ENCODE assay signal across 10 mouse cellular contexts in genomic region chr1:141961743-141962142, GRCm38 (mm10).
DNase-seq lines count a peak whose midpoint lies in the region; ATAC-seq lines count a peak whose summit lies in the region.
"Had no signal": no experiment of that assay in that cellular context is flagged by ENCODE, and none has a peak within 500 bp of the region (broad histone marks: within the 10 kb centered on the region; RNA-seq: fewer than 3 reads in every experiment).

No protein-coding gene starts in this region.

- no peak overlapping the region for H3K4me3 ChIP-seq in limb, embryonic 11.5 days (ENCODE audit: low read depth, low read length)
- no peak overlapping the region for H3K4me3 ChIP-seq in limb, embryonic 10.5 days
- H3K4me3 ChIP-seq: heart, embryonic 13.5 days had no signal

- 0% methylated on average over 2 of the region's 2 CpGs for WGBS in limb, embryonic 11.5 days
- whole genome bisulfite sequencing in limb, embryonic 10.5 days, result 1% methylated on average over 2 of the region's 2 CpGs

- no peak overlapping the region for H3K27ac ChIP-seq in limb, embryonic 11.5 days (replicated peaks; ENCODE audit: low read depth, low read length)
- no peak overlapping the region for H3K27ac ChIP-seq in limb, embryonic 10.5 days
- H3K27ac ChIP-seq: heart, embryonic 13.5 days had no signal

- H3K9me3 ChIP-seq in limb, embryonic 11.5 days (ENCODE audit: control insufficient read depth, low read length), result no peaks in the 10 kb centered on the region
- H3K9me3 ChIP-seq in limb, embryonic 10.5 days (replicated peaks), result no peaks in the 10 kb centered on the region

- H3K4me1 ChIP-seq in limb, embryonic 11.5 days (ENCODE audit: control insufficient read depth, insufficient read depth, low read length), result no peaks in the 10 kb centered on the region
- no peaks in the 10 kb centered on the region for H3K4me1 ChIP-seq in limb, embryonic 10.5 days
- H3K4me1 ChIP-seq: heart, embryonic 13.5 days had no signal

- no peak for ATAC-seq in cerebellum, adult (ENCODE audit: insufficient number of reproducible peaks, low FRiP score, low TSS enrichment)
- ATAC-seq in limb, embryonic 11.5 days (ENCODE audit: insufficient number of reproducible peaks, low FRiP score, low TSS enrichment, low read depth), result no peak
- ATAC-seq in CD4-positive, CD25-positive, alpha-beta regulatory T cell, adult 4 months, result peak; percentile 39
- peak; percentile 87; the same call in 1 of the 2 replicates for ATAC-seq in common myeloid progenitor, adult 5-6 weeks (replicated peaks; ENCODE audit: low read depth, poor library complexity, severe bottlenecking)

- no peaks in the 10 kb centered on the region for H3K36me3 ChIP-seq in limb, embryonic 11.5 days (ENCODE audit: control insufficient read depth, insufficient read depth, low read length)
- H3K36me3 ChIP-seq in limb, embryonic 10.5 days, result no peaks in the 10 kb centered on the region
- H3K36me3 ChIP-seq: heart, embryonic 13.5 days had no signal

- no peak overlapping the region for H3K9ac ChIP-seq in limb, embryonic 11.5 days (ENCODE audit: low read length)
- H3K9ac ChIP-seq: heart, embryonic 13.5 days had no signal

- peak; percentile 76 to 87 for DNase-seq in cerebellum, postnatal 10 days
- DNase-seq in limb, embryonic 11.5 days (ENCODE audit: low spot score), result peak; percentile 39
- no peak for DNase-seq in limb, embryonic 10.5 days (ENCODE audit: low spot score)
- peak; percentile 3 for DNase-seq in retina, postnatal 7 days (ENCODE audit: low read depth, low spot score)
- DNase-seq in natural killer cell, adult 2 months (ENCODE audit: low spot score in 2 of 2), result no peak

- no peaks in the 10 kb centered on the region for H3K27me3 ChIP-seq in limb, embryonic 11.5 days (ENCODE audit: control insufficient read depth, insufficient read depth, low read length)
- H3K27me3 ChIP-seq in limb, embryonic 10.5 days (ENCODE audit: low read depth, poor library complexity, severe bottlenecking), result no peaks in the 10 kb centered on the region
- H3K27me3 ChIP-seq: CH12.LX; heart, embryonic 13.5 days had no signal

- H3K4me2 ChIP-seq in limb, embryonic 11.5 days (ENCODE audit: low read depth, severe bottlenecking), result no peak overlapping the region
- H3K4me2 ChIP-seq: heart, embryonic 13.5 days had no signal

Comparison
In these comparisons a context has a peak if more than half of its experiments do, and no peak if none do; other contexts are left out.
1. DNase-seq: peak in cerebellum, postnatal 10 days (2 of 2), limb, embryonic 11.5 days (single experiment) and retina, postnatal 7 days (single experiment); none in limb, embryonic 10.5 days (single experiment) and natural killer cell, adult 2 months (0 of 2).
2. ATAC-seq: peak in CD4-positive, CD25-positive, alpha-beta regulatory T cell, adult 4 months (single experiment) and common myeloid progenitor, adult 5-6 weeks (single experiment); none in cerebellum, adult (single experiment) and limb, embryonic 11.5 days (single experiment).